Mouse (Mus musculus): ENCODE data around the gene Tnfsf9. TPM values are rescaled to one million over a fixed set of nuclear protein-coding genes. Genes with fewer than 3 reads are reported as not detected.
"Not testable (repeated sequence)": the region's sequence is repeated elsewhere in the genome, so short reads cannot be mapped to it uniquely, and the experiment has no call there.

The Tnfsf9 gene
- polyA plus RNA-seq, 1 experiment from 2014 or later: 9.7 TPM

DNA sequence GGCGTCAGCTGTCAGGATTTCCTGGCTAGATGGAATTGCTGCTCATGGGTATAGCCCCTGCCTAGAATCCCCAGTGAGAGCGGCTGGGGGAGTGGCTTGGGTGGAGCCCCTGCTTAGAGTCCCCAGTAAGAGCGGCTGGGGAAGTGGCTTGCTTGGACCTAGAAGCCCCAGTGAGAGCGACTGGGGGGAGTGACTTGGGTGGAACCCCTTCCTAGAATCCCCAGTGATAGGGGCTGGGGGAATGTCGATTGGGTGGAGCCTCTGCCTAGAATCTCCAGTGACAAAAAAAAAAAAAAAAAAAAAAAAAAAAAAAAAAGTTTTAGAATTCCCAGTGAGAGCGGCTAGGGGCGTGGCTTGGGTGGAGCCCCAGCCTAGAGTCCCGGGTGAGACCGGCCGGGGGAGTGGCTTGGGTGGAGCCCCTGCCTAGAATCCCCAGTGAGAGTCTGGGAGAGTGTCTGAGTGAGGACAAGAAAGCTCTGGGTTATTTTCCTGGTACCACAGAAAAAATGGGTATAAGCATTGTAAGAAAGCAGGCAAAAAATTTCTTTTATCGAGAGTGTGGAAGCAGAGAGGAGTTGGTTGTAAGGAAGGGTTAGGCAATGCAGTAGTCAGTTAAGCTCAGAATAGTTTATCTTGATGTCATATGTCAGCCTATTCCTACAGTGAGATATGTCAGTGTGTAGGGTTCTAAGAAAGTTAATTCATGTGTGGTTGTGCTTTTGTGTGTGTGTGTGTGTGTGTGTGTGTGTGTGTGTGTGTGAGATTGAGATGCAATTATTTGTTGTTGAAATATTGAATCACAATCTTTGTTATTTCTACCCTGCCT lies 13.6 kb downstream of the Tnfsf9 start:
- peak; percentile 45; the same call in 1 of the 2 replicates for ATAC-seq

DNA sequence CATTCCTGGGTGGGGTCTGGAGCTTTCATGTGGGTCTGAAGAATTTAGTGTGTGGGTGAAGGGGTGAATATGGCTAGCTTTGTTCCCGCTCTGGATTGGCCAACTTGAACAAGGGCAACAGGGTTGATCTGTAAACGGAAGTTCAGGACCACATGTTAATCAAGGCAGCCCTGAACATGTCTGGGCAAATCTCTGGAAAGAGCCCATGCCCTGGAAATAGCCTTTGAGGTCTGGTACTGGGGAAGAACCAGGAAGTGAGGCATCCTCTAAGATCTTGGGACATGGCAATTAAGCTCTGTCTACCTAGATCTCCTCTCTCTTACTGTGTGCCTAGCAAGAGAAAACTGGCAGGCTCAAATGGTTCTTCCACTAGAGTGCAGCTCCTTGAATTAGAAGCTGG lies 16.7 kb downstream of the Tnfsf9 start:
- Histone ChIP-seq H3K27me3 (ENCODE audit: control insufficient read depth, insufficient read depth, low read depth, low read length) (no peaks in the 10 kb centered on the region; the same call in 1 of the 2 replicates), H3K4me1 (ENCODE audit: control insufficient read depth, insufficient read depth, low read length) (no peaks in the 10 kb centered on the region), H3K27ac (ENCODE audit: low read length) (no peak overlapping the region), H3K9me3 (replicated peaks; ENCODE audit: control insufficient read depth, low read length, poor library complexity, severe bottlenecking) (no peaks in the 10 kb centered on the region), H3K36me3 (ENCODE audit: control insufficient read depth, insufficient read depth, low read length) (no peaks in the 10 kb centered on the region), H3K4me3 (ENCODE audit: low read depth, low read length) (no peak overlapping the region), H3K4me2 (ENCODE audit: low read length) (no peak overlapping the region), H3K9ac (ENCODE audit: low read depth, low read length) (no peak overlapping the region)
- WGBS: 94% methylated on average over 2 of the region's 2 CpGs
- ATAC-seq: no peak

More for the DNA sequence above, 13.6 kb downstream of the Tnfsf9 start:
- Histone ChIP-seq H3K27ac (ENCODE audit: low read length) (no peak overlapping the region), H3K27me3 (ENCODE audit: control insufficient read depth, insufficient read depth, low read depth, low read length) (no peaks in the 10 kb centered on the region; the same call in 1 of the 2 replicates), H3K4me2 (ENCODE audit: low read length) (no peak overlapping the region), H3K9me3 (replicated peaks; ENCODE audit: control insufficient read depth, low read length, poor library complexity, severe bottlenecking) (no peaks in the 10 kb centered on the region), H3K9ac (ENCODE audit: low read depth, low read length) (no peak overlapping the region), H3K4me1 (ENCODE audit: control insufficient read depth, insufficient read depth, low read length) (no peaks in the 10 kb centered on the region), H3K36me3 (ENCODE audit: control insufficient read depth, insufficient read depth, low read length) (no peaks in the 10 kb centered on the region), H3K4me3 (ENCODE audit: low read depth, low read length) (no peak overlapping the region)
- 2% methylated on average over 11 of the region's 11 CpGs for WGBS

GRCm38 (mm10) chr17:57123192-57124118 lies 18.3 kb downstream of the Tnfsf9 start:
- Histone ChIP-seq H3K4me2 (ENCODE audit: low read length) (no peak overlapping the region), H3K4me3 (ENCODE audit: low read depth, low read length) (no peak overlapping the region), H3K36me3 (ENCODE audit: control insufficient read depth, insufficient read depth, low read length) (no peaks in the 10 kb centered on the region), H3K27ac (ENCODE audit: low read length) (no peak overlapping the region), H3K9me3 (replicated peaks; ENCODE audit: control insufficient read depth, low read length, poor library complexity, severe bottlenecking) (no peaks in the 10 kb centered on the region), H3K27me3 (ENCODE audit: control insufficient read depth, insufficient read depth, low read depth, low read length) (no peaks in the 10 kb centered on the region; the same call in 1 of the 2 replicates), H3K4me1 (ENCODE audit: control insufficient read depth, insufficient read depth, low read length) (no peaks in the 10 kb centered on the region), H3K9ac (ENCODE audit: low read depth, low read length) (no peak overlapping the region)
- 90% methylated on average over 11 of the region's 11 CpGs for WGBS
- no peak for ATAC-seq

- Histone ChIP-seq H3K27ac (ENCODE audit: low read length) (no peak overlapping the region), H3K4me3 (ENCODE audit: low read depth, low read length) (no peak overlapping the region), H3K4me1 (ENCODE audit: control insufficient read depth, insufficient read depth, low read length) (no peaks in the 10 kb centered on the region), H3K36me3 (ENCODE audit: control insufficient read depth, insufficient read depth, low read length) (no peaks in the 10 kb centered on the region), H3K9ac (ENCODE audit: low read depth, low read length) (no peak overlapping the region), H3K9me3 (replicated peaks; ENCODE audit: control insufficient read depth, low read length, poor library complexity, severe bottlenecking) (no peaks in the 10 kb centered on the region), H3K4me2 (ENCODE audit: low read length) (no peak overlapping the region), H3K27me3 (ENCODE audit: control insufficient read depth, insufficient read depth, low read depth, low read length) (no peaks in the 10 kb centered on the region)
- ATAC-seq: no peak
- WGBS: 80% methylated on average over 4 of the region's 4 CpGs
These were observed 19.7 kb downstream of the Tnfsf9 start for GRCm38 (mm10) chr17:57124792-57125191.

- WGBS: 71% methylated on average over 3 of the region's 3 CpGs
- H3K4me3 ChIP-seq (ENCODE audit: low read depth, low read length): no peak overlapping the region
- no peaks in the 10 kb centered on the region for H3K4me1 ChIP-seq (ENCODE audit: control insufficient read depth, insufficient read depth, low read length)
- no peak overlapping the region for H3K4me2 ChIP-seq (ENCODE audit: low read length)
- ATAC-seq: no peak
- H3K27me3 ChIP-seq (ENCODE audit: control insufficient read depth, insufficient read depth, low read depth, low read length): no peaks in the 10 kb centered on the region
- H3K9me3 ChIP-seq (replicated peaks; ENCODE audit: control insufficient read depth, low read length, poor library complexity, severe bottlenecking): no peaks in the 10 kb centered on the region
- no peaks in the 10 kb centered on the region for H3K36me3 ChIP-seq (ENCODE audit: control insufficient read depth, insufficient read depth, low read length)
- no peak overlapping the region for H3K9ac ChIP-seq (ENCODE audit: low read depth, low read length)
- no peak overlapping the region for H3K27ac ChIP-seq (ENCODE audit: low read length)
These were observed 20.9 kb downstream of the Tnfsf9 start for GRCm38 (mm10) chr17:57125853-57126622.

DNA sequence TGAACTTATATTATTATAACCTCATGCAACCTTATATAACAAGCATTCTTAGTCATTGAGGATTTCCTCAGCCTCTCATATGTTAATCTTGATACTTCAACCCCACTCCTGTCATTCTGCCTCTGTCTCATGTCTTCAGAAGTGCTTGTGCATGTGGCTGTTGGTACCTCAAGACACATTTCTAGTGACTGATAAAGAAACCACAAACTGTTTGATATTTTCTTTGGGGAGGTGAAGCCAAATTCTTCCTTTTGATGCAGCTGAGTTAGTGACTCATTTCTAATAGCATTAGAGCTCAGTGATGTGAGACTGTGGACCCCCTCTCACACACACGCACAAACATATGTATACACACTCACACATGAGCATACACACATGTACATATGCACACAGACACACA lies 26.7 kb downstream of the Tnfsf9 start:
- 94% methylated on average over 1 of the region's 1 CpGs for WGBS
- Histone ChIP-seq H3K9ac (ENCODE audit: low read depth, low read length) (no peak overlapping the region), H3K36me3 (ENCODE audit: control insufficient read depth, insufficient read depth, low read length) (no peaks in the 10 kb centered on the region), H3K4me3 (ENCODE audit: low read depth, low read length) (no peak overlapping the region), H3K27ac (ENCODE audit: low read length) (no peak overlapping the region), H3K27me3 (ENCODE audit: control insufficient read depth, insufficient read depth, low read depth, low read length) (no peaks in the 10 kb centered on the region), H3K4me1 (ENCODE audit: control insufficient read depth, insufficient read depth, low read length) (no peaks in the 10 kb centered on the region), H3K4me2 (ENCODE audit: low read length) (no peak overlapping the region), H3K9me3 (replicated peaks; ENCODE audit: control insufficient read depth, low read length, poor library complexity, severe bottlenecking) (no peaks in the 10 kb centered on the region)
- ATAC-seq: no peak

- not testable (repeated sequence) for H3K9me3 ChIP-seq (replicated peaks; ENCODE audit: control insufficient read depth, low read length, poor library complexity, severe bottlenecking); H3K27me3 ChIP-seq (ENCODE audit: control insufficient read depth, insufficient read depth, low read depth, low read length); H3K4me3 ChIP-seq (ENCODE audit: low read depth, low read length); H3K36me3 ChIP-seq (ENCODE audit: control insufficient read depth, insufficient read depth, low read length); ATAC-seq; H3K27ac ChIP-seq (ENCODE audit: low read length); H3K4me2 ChIP-seq (ENCODE audit: low read length); H3K9ac ChIP-seq (ENCODE audit: low read depth, low read length); H3K4me1 ChIP-seq (ENCODE audit: control insufficient read depth, insufficient read depth, low read length)
- WGBS: 23% methylated on average over 3 of the region's 3 CpGs
These were observed 28.9 kb downstream of the Tnfsf9 start for GRCm38 (mm10) chr17:57134021-57134420.

DNA sequence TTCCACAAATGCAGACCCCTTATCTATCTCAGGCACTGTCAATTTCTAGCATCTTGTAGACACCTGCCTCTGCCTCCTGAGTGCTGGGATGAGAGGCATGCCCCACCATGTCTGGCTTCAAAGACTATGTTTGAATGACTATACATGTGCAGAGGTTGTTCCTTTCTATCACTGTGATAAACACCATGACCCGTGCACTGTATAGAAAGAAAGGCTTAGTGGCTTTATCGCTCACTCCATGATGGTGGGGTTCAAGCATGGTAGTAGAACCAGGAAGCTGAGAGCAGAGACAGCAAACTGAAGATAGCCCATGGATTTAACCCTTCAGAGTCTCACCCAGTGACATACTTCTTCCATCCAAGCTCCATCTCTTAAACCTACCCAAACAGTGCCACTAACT lies 29.6 kb downstream of the Tnfsf9 start:
- Histone ChIP-seq H3K27me3 (ENCODE audit: control insufficient read depth, insufficient read depth, low read depth, low read length) (no peaks in the 10 kb centered on the region), H3K9me3 (replicated peaks; ENCODE audit: control insufficient read depth, low read length, poor library complexity, severe bottlenecking) (no peaks in the 10 kb centered on the region), H3K9ac (ENCODE audit: low read depth, low read length) (no peak overlapping the region), H3K4me3 (ENCODE audit: low read depth, low read length) (no peak overlapping the region), H3K4me1 (ENCODE audit: control insufficient read depth, insufficient read depth, low read length) (no peaks in the 10 kb centered on the region), H3K36me3 (ENCODE audit: control insufficient read depth, insufficient read depth, low read length) (no peaks in the 10 kb centered on the region), H3K27ac (ENCODE audit: low read length) (no peak overlapping the region), H3K4me2 (ENCODE audit: low read length) (no peak overlapping the region)
- no peak for ATAC-seq
- whole genome bisulfite sequencing: 87% methylated on average over 2 of the region's 2 CpGs

Data from midbrain, embryonic 16.5 days (tissue).